Mouse (Mus musculus) layer of hippocampus, postnatal 36 days (tissue): ENCODE measurements around the gene Tmprss9. TPM values are rescaled to one million over a fixed set of nuclear protein-coding genes. Genes with fewer than 3 reads are reported as not detected.
A peak's percentile ranks its signal among the peaks of the same experiment; 100 is the strongest.

Experiments used
- DNase-seq, 2 experiments: peaks; one replicate each; pipeline ENCODE4 v3.0.0; 2022
- total RNA-seq, 2 experiments: library from RNA; stranded (reverse); gene quantifications; 2 replicates each; pipeline ENCODE4 v1.2.3; 2021

Tmprss9 gene
- total RNA-seq, 2 experiments from 2014 or later, result 0.15 to 0.40 TPM

GRCm38 (mm10) chr10:80895100-80895499 lies 23.5 kb downstream of the Tmprss9 start:
- DNase-seq, result no peak

GRCm38 (mm10) chr10:80895697-80896096 lies 24.0 kb downstream of the Tmprss9 start:
- no peak for DNase-seq

GRCm38 (mm10) chr10:80896581-80897485 lies 25.2 kb downstream of the Tmprss9 start:
- no peak for DNase-seq

GRCm38 (mm10) chr10:80897861-80898510 lies 26.3 kb downstream of the Tmprss9 start:
- peak; percentile 71 to 77 for DNase-seq

GRCm38 (mm10) chr10:80899074-80899473 lies 27.4 kb downstream of the Tmprss9 start:
- no peak for DNase-seq

GRCm38 (mm10) chr10:80899591-80900317 lies 28.1 kb downstream of the Tmprss9 start:
- no peak for DNase-seq

GRCm38 (mm10) chr10:80900318-80901247 lies 28.9 kb downstream of the Tmprss9 start, which contains the start of gene Timm13:
Gene Timm13, minus strand, starts transcription at chr10:80900969.
- peak; percentile 99 for DNase-seq

GRCm38 (mm10) chr10:80901409-80902272 lies 30.0 kb downstream of the Tmprss9 start:
- no peak for DNase-seq

- no peak for DNase-seq
Observed at GRCm38 (mm10) chr10:80902273-80902940, 30.8 kb downstream of the Tmprss9 start.

- no peak for DNase-seq
Observed at GRCm38 (mm10) chr10:80903282-80903681, 31.6 kb downstream of the Tmprss9 start.

- no peak for DNase-seq
Observed at GRCm38 (mm10) chr10:80904004-80904693, 32.5 kb downstream of the Tmprss9 start.

- DNase-seq, result no peak
Observed at GRCm38 (mm10) chr10:80904709-80905108, 33.1 kb downstream of the Tmprss9 start.

GRCm38 (mm10) chr10:80909375-80910162 lies 37.9 kb downstream of the Tmprss9 start:
- DNase-seq, result no peak

GRCm38 (mm10) chr10:80911354-80911753 lies 39.7 kb downstream of the Tmprss9 start:
- no peak for DNase-seq

GRCm38 (mm10) chr10:80911891-80912290 lies 40.2 kb downstream of the Tmprss9 start:
- DNase-seq, result no peak

- DNase-seq, result no peak
Observed at GRCm38 (mm10) chr10:80913364-80914011, 41.8 kb downstream of the Tmprss9 start.

GRCm38 (mm10) chr10:80914253-80914656 lies 42.6 kb downstream of the Tmprss9 start:
- DNase-seq, result no peak

- DNase-seq, result no peak
Observed at GRCm38 (mm10) chr10:80915260-80915659, 43.6 kb downstream of the Tmprss9 start.
